Mouse (Mus musculus): ENCODE measurements at regions not wholly inside any gene's neighbourhood (a gene's known extent, or its start where the extent isn't known, plus 50 kb on each side); places are given as distances from the start of the nearest gene placed in this dataset.

- intact Hi-C loops (cut with DNase I) = no loop called here
- no peak for DNase-seq
Observed at GRCm38 (mm10) chr10:43634371-43635080, 56.4 kb downstream of the Cd24a start.

- no peak for DNase-seq
- intact Hi-C loops (cut with DNase I) = no loop called here
Observed at GRCm38 (mm10) chr10:43641169-43641945, 63.3 kb downstream of the Cd24a start.

- intact Hi-C loops (cut with DNase I) = no loop called here
- DNase-seq = no peak
Observed at GRCm38 (mm10) chr10:43646326-43646725, 68.2 kb downstream of the Cd24a start.

- DNase-seq = no peak
- intact Hi-C loops (cut with DNase I) = no loop called here
Observed at GRCm38 (mm10) chr10:43646965-43647364, 68.9 kb downstream of the Cd24a start.

GRCm38 (mm10) chr10:43648186-43648585, 70.1 kb downstream of the Cd24a start:
- DNase-seq = no peak
- intact Hi-C loops (cut with DNase I) = no loop called here

- intact Hi-C loops (cut with DNase I) = no loop called here
- no peak for DNase-seq
Observed at GRCm38 (mm10) chr10:43648815-43649447, 70.8 kb downstream of the Cd24a start.

- intact Hi-C loops (cut with DNase I) = no loop called here
Observed at GRCm38 (mm10) chr10:43650449-43650848, 72.4 kb downstream of the Cd24a start.

GRCm38 (mm10) chr10:43651505-43651904, 73.4 kb downstream of the Cd24a start:
- no peak for DNase-seq
- intact Hi-C loops (cut with DNase I) = no loop called here

More at GRCm38 (mm10) chr10:43650449-43650848, 72.4 kb downstream of the Cd24a start:
- no peak for DNase-seq

- DNase-seq = no peak
- intact Hi-C loops (cut with DNase I) = no loop called here
Observed at GRCm38 (mm10) chr10:43651915-43652314, 73.8 kb downstream of the Cd24a start.

- peak in 1 of 2 experiments; percentile 9 for DNase-seq
- intact Hi-C loops (cut with DNase I) = no loop called here
Observed at GRCm38 (mm10) chr10:43655082-43655671, 77.1 kb downstream of the Cd24a start.

- intact Hi-C loops (cut with DNase I) = no loop called here
- peak in 1 of 2 experiments; percentile 9 for DNase-seq
Observed at GRCm38 (mm10) chr10:43655680-43656079, 77.6 kb downstream of the Cd24a start.

GRCm38 (mm10) chr10:43656207-43656606, 78.1 kb downstream of the Cd24a start:
- intact Hi-C loops (cut with DNase I) = no loop called here
- no peak for DNase-seq

GRCm38 (mm10) chr10:43657501-43658225, 79.6 kb downstream of the Cd24a start:
- intact Hi-C loops (cut with DNase I) = no loop called here
- peak; percentile 6 for DNase-seq

GRCm38 (mm10) chr10:43658226-43658593, 80.1 kb downstream of the Cd24a start:
- no peak for DNase-seq
- intact Hi-C loops (cut with DNase I) = no loop called here

- intact Hi-C loops (cut with DNase I) = no loop called here
- no peak for DNase-seq
Observed at GRCm38 (mm10) chr10:43664844-43665243, 86.8 kb downstream of the Cd24a start.

GRCm38 (mm10) chr10:43666262-43667085, 88.4 kb downstream of the Cd24a start:
- intact Hi-C loops (cut with DNase I) = no loop called here
- no peak for DNase-seq

GRCm38 (mm10) chr10:43667086-43667690, 89.1 kb downstream of the Cd24a start:
- intact Hi-C loops (cut with DNase I) = no loop called here

GRCm38 (mm10) chr10:43667732-43668247, 89.7 kb downstream of the Cd24a start:
- intact Hi-C loops (cut with DNase I) = no loop called here
- peak in 1 of 2 experiments; percentile 15 for DNase-seq

More at GRCm38 (mm10) chr10:43667086-43667690, 89.1 kb downstream of the Cd24a start:
- no peak for DNase-seq

GRCm38 (mm10) chr10:43669471-43669870, 91.4 kb downstream of the Cd24a start:
- DNase-seq = no peak
- intact Hi-C loops (cut with DNase I) = no loop called here

All from heart, postnatal 10 days (tissue).